Mouse (Mus musculus) ES-Bruce4 (cell line): ENCODE results near the gene Tmem63c.

ENCODE experiments used
- CTCF ChIP-seq: IDR thresholded peaks from one replicate; pipeline ENCODE4 v1.8.1; 2011; ENCODE audit warnings: low read depth, low read length
- EP300 ChIP-seq: IDR thresholded peaks from 2 replicates; pipeline ENCODE4 v1.6.1; 2011; ENCODE audit warnings: low read depth, low read length; ENCODE audit not compliant: insufficient read depth
- POLR2A ChIP-seq: IDR thresholded peaks from one replicate; pipeline ENCODE4 v1.8.1; 2011; ENCODE audit warnings: low read length; ENCODE audit not compliant: insufficient read depth

GRCm38 (mm10) chr12:87104796-87105195, 83.7 kb downstream of the Tmem63c start:
- TF ChIP-seq CTCF (no peak), EP300 (no peak), POLR2A (no peak)
